Mouse (Mus musculus) spleen, postnatal 10 days (tissue): ENCODE results near the gene Tubgcp2.

Experiments
- DNase-seq, 2 experiments: peaks; one replicate each; pipeline ENCODE4 v3.0.0; 2021 to 2022; ENCODE audit warnings: low spot score in 2 of 2

Tubgcp2 gene

GRCm38 (mm10) chr7:140036281-140037170 lies at the start of gene Tubgcp2, which contains the start of gene Zfp511:
Tubgcp2 (minus strand) TSS chr7:140036669.
Zfp511 (plus strand) TSS chr7:140036391.
- peak; percentile 91 to 97 for DNase-seq

- DNase-seq, result peak in 1 of 2 experiments; percentile 47
These were observed 45.8 kb upstream of the Tubgcp2 start, which contains the start of gene Caly for GRCm38 (mm10) chr7:140082242-140082678. Caly (minus strand) TSS chr7:140082548.

- no peak for DNase-seq
These were observed 45.2 kb upstream of the Tubgcp2 start for GRCm38 (mm10) chr7:140081408-140082241.

GRCm38 (mm10) chr7:140080503-140081156 lies 44.2 kb upstream of the Tubgcp2 start:
- peak in 1 of 2 experiments; percentile 45 for DNase-seq

GRCm38 (mm10) chr7:140078711-140079110 lies 42.2 kb upstream of the Tubgcp2 start:
- peak in 1 of 2 experiments; percentile 68 for DNase-seq

GRCm38 (mm10) chr7:140077698-140078097 lies 41.2 kb upstream of the Tubgcp2 start:
- no peak for DNase-seq

- DNase-seq, result no peak
These were observed 33.7 kb upstream of the Tubgcp2 start for GRCm38 (mm10) chr7:140070042-140070711.

- no peak for DNase-seq
These were observed 30.9 kb upstream of the Tubgcp2 start for GRCm38 (mm10) chr7:140067397-140067796.

GRCm38 (mm10) chr7:140063092-140063491 lies 26.6 kb upstream of the Tubgcp2 start:
- peak; percentile 43 to 80 for DNase-seq

- DNase-seq, result no peak
These were observed 25.8 kb upstream of the Tubgcp2 start for GRCm38 (mm10) chr7:140062307-140062706.

- no peak for DNase-seq
These were observed 25.3 kb upstream of the Tubgcp2 start for GRCm38 (mm10) chr7:140061832-140062130.

GRCm38 (mm10) chr7:140060936-140061831 lies 24.7 kb upstream of the Tubgcp2 start:
- no peak for DNase-seq

GRCm38 (mm10) chr7:140059601-140060000 lies 23.1 kb upstream of the Tubgcp2 start:
- no peak for DNase-seq

- no peak for DNase-seq
These were observed 22.1 kb upstream of the Tubgcp2 start for GRCm38 (mm10) chr7:140058528-140058927.

GRCm38 (mm10) chr7:140057413-140058407 lies 21.2 kb upstream of the Tubgcp2 start:
- DNase-seq, result no peak

GRCm38 (mm10) chr7:140054124-140054523 lies 17.7 kb upstream of the Tubgcp2 start:
- DNase-seq, result no peak

- no peak for DNase-seq
These were observed 12.7 kb upstream of the Tubgcp2 start for GRCm38 (mm10) chr7:140049115-140049689.

GRCm38 (mm10) chr7:140048361-140049114 lies 12.1 kb upstream of the Tubgcp2 start, which contains the start of gene Msx3:
Msx3 (minus strand) TSS chr7:140049089.
- DNase-seq, result no peak
